Mouse (Mus musculus) lung, adult 2 months (tissue): ENCODE measurements around the gene Gzmc.
A peak's percentile ranks its signal among the peaks of the same experiment; 100 is the strongest.

Experiments used
- CTCF ChIP-seq: fragments of 200-500 bp; IDR thresholded peaks from 2 replicates; pipeline ENCODE4 v1.5.1; 2011; ENCODE audit warnings: mild to moderate bottlenecking, low read length, control low read depth; ENCODE audit not compliant: insufficient read depth
- POLR2A ChIP-seq: fragments of 200-500 bp; IDR thresholded peaks from 2 replicates; pipeline ENCODE4 v1.6.1; 2011; ENCODE audit warnings: low read depth, mild to moderate bottlenecking, control low read depth, low read length, borderline replicate concordance; ENCODE audit errors: extremely low read depth

GRCm38 (mm10) chr14:56186946-56187345, 47.5 kb downstream of the Gzmc start:
- no peak for TF ChIP-seq POLR2A
- 0 out of 2 replicates have a peak, but pooled peaks have one; percentile 3 for TF ChIP-seq CTCF
